Mouse (Mus musculus) B cell, adult 2 months (primary cell): Measurements from ENCODE around the gene Tph2.

Experiments used
- DNase-seq, 2 experiments: peaks; one replicate each; pipeline ENCODE4 v3.0.0; 2022

The Tph2 gene

DNA sequence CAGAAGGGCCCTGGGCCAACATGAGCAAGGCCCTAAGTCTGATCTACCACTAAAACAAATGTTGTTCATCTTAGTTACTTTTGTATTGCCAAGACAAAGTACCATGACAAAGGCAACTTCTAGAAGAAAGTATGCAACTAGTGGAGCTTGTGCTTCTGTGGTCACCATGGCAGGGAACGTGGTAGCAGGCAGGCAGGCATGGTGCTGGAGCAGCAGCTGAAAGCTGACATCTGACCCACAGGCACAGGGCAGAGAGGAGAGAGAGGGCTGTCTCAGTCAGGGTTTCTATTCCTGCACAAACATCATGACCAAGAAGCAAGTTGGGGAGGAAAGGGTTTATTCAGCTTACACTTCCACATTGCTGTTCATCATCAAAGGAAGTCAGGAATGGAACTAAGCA lies 56.9 kb downstream of the Tph2 start:
- DNase-seq = no peak

DNA sequence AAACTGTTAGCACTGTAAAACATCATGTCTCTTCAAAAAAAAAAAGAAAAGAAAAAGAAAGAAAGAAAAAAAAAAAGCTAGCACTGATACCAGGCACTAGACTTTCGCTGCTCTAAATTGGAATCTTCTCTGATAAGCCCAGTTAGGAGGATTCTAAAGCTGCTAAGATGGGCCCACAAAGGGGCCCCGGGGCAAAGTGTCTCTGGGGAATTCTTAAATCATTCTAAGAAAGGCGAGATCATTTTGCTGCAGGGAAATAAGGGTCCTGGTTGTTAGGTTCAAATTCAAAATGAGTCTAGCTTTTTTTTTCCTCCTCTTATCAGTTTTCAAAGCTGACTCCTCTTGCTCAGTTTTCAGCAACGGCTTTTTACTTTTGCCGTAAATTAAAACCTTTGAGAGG lies 59.3 kb downstream of the Tph2 start:
- no peak for DNase-seq

DNA sequence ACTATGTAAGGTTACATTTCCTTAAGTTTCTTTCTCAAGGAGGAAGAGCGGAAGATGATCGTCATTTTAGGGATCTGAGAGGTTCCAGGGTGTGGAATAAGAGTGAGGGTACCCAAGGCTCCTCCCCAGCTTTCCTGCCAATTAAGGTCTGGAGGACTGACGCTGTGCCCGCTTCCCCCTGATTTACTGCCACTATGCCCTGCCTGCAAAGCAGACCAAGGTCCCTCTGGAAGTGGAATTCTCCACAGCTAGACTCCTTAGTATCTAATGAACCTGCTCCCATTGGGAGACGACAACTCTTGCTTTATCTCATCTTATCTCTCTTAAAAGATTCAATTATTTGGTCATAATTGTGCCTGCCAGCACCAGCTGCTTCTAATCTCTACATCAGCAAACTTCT lies 59.8 kb downstream of the Tph2 start:
- no peak for DNase-seq

DNA sequence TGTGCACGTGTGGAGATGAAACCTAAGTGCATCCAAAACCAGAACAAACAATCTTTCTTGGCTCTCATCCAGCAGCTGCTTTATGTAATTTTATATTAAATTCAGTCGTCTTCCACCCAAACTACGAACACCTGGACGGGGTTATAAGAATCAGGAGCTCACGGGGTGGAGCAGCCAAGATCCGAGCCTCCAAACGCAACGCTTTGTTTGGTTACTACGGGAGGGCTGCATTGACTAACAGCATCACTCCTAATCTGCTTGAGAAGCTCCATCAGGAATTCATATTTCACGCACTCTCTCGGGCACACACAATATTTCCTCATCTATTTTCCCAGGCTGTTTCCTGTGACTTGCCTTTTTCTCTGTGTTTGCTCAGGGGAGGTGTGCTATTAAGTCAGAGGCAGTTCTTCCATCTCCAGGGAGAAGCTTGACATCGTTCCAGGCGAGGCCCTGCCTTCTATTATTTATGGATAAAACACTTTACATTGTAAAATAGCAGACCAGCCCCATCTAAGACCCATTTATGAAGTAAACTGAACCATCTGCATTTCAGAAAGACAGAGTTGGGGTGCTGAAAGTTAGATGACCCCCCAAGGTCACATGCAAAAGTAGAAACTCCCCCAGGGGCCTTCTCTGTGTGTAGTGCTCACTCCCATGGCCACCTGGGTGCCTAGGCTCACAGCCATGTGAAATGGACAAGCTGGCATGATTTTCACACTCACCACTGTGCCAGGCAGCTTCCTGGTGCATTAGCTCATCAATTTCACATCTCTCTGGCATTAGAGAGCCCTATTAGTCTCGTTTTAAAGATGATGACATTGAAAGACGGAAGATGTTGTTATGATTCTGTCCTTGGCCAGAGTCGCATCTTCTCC lies 76.9 kb downstream of the Tph2 start:
- no peak for DNase-seq

DNA sequence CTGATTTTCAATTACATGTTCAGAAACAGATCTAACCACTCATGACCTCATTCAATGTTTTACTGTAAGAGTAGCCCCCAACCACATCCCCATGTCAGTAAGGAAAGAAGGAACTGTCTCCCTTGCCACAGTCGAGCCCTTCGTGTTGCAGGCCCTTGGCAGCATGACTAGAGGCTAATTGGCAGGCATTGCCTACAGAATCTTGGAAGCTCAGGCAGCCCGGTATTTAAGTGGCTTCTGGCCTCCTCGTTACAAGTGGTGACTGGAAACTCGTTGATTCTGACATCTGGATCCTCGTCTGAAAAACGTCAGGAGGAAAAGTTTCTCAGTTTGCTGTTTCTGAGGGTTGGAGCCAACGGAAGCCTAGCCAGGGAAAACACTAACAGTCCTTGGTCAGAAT lies 80.6 kb downstream of the Tph2 start:
- DNase-seq = no peak

DNA sequence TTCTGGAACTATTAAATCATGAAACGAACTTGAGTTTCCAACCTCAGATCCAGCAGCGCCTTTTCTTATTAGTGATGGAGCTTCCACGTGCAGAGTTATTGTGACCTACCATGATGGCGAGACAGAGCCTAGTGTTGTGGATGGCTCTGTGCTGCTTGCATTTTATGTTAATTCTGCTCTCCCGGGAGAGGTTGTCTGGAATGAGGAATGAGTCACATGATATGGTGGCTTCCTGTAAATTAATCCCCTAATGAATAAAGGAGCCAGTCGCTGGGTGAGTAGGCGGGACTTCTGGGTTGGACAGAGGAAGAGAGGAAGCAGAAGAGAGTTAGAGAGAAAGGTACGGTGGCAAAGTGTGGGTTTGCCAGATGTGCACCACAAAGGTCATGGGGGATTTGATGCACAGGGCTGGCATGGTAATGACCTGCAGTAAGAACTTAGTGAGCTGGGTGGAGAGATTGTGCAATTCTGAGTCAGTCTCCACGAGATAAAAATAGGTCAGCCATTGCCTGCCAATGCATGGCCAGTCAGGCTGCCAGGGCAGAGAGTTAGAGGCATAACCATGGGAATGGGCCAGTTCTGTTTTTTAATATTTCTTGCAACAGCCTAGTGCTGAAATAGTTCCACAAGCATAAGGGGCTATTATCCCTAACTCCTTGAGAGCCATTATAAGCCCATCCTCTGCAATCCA lies 84.8 kb downstream of the Tph2 start:
- DNase-seq = no peak

DNA sequence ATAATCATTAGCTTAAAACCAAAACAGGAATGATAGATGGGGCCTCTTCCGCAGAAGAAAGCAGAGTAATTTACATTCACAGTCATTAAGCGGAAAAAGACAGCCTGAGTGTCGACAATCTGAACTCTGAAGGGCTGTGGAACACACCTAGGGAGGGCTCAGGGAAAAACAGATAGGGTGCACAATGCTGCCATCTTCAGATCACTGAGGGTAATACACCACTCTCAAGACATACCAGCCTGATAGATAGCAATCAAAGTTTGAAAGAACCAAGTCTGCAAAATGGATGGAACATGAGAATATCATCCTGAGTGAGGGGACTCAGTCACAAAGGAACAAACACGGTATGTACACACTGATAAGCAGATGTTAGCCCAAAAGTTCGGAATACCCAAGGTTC lies 87.7 kb downstream of the Tph2 start:
- no peak for DNase-seq

DNA sequence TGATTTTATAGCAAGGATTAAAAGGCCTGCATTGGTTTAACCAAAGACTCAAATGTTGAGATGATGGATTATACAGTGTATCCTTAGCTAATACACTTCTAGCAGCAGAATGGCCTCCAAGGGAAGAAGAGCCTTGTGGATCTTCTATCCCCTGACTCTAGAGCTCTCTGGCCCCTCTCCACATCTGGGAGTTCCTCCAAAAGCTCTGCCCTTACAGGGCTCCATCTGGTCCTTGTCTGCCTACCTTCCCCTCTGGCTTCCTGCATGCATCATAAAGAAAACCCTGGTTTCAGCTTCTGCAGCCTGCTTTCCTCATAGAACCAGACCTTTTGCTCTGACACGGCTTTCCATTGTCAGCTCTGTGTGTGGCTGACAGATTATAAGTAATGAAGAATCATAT lies 88.6 kb downstream of the Tph2 start:
- DNase-seq = no peak

DNA sequence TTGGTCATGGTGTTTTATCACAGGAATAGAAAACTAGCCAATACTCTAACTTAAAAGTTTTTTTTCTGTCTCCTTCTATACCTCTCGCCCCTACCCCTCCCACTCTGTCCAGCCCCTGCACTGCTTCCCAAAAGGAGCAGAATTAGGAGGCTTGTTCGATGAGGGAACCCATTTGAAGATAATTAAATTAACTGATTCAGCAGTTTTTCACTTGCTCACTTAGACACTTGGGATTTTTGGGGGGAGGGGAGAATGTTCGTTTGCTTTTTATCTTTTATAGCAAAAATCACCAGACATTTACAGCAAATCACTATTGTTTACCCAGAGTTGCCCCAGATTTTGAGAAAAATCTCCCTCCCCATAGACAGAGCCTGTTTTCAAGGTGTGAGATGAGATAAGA lies 106.6 kb downstream of the Tph2 start:
- DNase-seq = no peak

DNA sequence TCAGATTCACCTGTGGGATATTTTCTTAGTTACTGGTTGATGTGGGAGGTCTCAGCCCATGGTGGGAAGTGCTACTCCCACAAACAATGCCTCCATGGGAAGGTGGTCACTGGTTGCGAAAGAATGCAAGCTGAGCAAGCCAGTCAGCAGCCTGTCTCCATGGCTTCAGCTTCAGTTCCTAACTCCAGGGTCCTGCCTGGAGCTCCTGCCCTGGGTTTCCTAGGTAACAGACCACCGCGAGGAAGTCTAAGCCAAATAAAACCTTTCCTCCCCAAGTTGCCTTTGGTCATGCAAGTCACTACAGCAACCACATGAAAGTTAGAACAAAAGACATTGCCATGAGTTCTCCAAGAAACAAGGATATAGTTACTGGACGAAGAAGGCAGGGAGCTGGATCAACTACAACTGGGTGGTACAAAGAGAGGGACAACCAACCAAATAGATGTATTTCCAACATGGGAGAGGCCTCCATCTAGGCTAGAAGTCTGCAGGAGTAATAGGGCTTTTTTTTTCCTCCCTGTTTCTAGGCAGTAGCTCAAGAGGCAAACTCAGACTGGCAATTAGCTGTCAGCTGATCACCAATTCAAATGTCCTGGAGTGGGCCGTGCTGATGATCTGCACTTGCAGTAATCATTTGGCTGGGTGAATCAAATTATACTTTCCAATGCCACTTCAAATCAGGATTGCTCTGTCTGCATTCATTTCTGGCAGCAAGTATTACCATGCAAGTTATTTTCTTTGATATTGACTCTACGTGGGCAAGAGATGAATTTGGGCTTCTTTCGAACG lies 115.5 kb downstream of the Tph2 start:
- DNase-seq = no peak

DNA sequence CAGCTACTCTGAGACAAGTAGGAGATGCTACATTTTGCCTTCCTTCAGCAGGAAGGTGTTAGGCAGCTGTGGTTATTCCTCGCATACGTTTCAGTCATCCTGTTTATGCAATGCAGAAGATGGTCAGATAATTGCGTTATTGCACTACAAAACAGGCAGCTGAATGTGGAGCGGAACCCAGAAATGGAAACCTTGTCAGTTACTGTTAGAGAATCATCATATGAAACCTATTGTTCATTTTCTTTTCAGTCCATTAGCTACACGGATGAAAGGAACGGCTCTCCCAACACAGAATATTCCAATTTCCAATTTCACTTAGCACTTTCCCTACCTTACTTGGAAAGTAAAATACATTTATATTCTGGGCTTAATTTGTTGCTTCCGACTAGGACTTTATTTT lies 120.9 kb downstream of the Tph2 start:
- no peak for DNase-seq

DNA sequence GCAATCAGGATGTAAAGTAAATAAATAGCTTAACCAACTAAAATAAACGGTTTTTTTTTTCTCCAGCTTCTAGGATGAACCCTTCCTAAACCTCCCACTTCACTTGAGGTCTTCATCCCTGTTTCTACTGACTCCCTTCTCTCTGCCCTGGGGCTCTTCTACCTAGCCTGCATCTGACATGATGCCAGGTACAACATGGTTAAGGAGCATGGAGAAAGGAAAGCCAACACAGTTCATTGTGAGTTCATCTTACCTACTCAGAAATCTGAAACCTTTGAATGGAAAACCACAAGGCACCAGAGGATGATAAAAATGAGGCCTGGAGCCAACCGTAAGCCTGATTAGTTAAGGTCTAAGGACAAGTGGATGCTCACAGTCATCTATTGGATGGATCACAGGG lies 123.3 kb downstream of the Tph2 start:
- no peak for DNase-seq

DNA sequence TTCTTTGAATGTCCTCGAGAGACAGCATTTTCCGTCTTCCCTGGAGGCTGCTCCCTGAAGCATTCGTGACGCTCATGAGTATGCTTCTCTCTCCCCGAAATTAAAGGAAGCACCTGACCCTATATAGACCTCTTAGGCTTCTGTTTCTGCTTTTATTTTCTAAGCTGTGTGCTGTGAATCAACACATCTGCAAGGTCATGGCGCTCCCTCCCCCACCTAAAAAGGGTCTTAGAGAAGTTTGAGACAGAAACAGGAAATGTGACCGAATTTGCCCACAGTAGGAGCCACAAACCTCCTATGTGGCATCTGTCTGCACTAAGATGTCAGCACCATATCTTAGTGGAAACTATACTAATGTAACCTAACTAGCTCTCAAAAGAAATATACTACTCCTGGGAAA lies 124.1 kb downstream of the Tph2 start:
- DNase-seq = no peak

DNA sequence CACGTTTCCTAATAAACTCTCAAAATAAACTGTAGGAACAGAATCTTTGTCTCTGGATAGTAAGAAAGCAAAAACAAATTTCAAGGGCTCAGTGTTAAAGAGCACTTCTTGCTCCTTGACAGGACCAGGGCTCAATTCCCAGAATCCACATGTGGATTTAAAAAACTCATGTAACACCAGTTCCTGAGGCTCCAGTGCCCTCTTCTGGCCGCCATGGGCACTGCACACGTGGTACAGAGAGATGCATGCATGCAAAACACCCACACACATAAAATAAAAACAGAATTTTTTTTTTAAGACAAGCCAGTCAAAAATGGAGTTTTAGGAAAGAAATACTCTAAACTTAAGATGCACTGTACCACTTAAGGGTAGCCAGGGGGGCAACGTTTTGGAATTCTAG lies 133.2 kb downstream of the Tph2 start:
- DNase-seq = no peak

DNA sequence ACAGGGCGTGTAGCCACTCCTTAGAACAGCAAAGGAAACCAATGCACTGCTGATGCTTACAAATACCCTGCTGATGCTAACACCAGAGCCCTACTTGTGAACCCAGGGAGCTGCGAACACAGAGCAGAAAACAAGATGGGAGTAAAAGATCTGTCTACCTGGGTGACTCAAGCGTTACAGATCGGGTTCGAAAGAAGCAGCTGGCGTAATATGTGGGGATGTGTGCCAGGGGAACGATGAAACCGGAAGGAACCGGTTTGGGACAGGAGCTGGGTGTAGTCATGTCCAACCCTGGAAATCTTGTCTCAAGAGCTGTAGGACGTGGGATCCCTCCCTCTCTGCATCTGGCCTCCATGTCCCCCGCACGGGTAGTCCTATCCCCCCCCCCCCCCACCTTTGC lies 134.1 kb downstream of the Tph2 start:
- DNase-seq = no peak

DNA sequence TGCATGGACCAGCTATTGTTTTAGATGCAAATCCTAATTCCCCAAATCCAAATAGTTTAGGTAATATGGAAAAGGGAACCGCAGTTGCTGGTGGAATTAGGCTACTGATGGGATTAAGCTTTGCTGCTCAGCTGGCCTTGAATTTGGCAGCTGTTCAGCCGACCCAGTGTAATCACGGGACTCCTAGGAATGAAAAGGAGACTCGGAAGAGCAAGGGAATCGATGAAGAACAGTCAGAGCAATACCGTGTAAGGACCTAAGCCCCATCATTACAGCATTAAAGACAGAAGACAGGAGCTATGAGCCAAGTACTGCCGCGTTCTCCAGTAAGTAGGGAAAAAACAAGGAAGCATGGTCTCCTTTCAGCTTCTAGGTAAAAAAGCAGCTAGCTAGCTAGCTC lies 134.6 kb downstream of the Tph2 start:
- DNase-seq = no peak

DNA sequence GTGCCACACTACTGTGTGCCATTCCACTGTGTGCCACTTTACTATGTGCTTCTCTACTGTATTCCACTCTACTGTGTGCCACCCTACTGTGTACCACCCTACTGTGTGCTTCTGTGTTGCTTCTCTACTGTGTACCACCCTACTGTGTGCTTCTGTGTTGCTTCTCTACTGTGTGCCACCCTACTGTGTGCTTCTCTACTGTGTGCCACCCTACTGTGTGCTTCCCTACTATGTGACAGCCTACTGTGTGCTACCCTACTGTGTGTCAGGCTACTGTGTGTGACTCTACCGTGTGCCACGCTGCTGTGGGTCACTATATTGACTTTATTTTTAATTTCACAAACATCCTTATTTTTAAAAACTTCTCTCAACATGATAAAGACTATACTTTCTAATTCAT lies 136.3 kb downstream of the Tph2 start:
- no peak for DNase-seq

DNA sequence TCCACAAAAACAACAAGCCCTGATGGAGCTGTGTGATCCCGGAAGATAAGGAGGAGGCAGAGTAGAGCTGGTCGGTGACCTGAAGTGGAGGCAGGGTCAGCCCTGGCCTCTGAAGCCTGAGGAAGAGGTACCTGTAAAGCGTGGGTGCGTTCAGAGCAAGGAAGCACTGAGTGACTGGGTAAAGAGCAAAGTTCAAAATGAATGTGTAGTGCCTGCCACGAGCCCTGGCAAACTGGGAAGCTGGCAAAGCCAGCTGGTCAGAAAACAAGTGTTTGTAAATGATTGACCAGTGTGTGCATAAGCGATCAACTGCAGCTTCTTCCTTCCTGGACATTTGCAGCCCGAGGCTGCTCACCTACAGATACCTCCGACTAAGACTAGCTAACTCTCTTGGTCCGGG lies 149.1 kb downstream of the Tph2 start:
- no peak for DNase-seq
